Mouse (Mus musculus) erythroblast, embryonic 14.5 days (primary cell): ENCODE results near the gene Wnt3a. TPM values are rescaled to one million over a fixed set of nuclear protein-coding genes. Genes with fewer than 3 reads are reported as not detected.

Source experiments
- H3K27me3 ChIP-seq: 2 replicates; pipeline ENCODE4 v1.6.1; 2012; ENCODE audit warnings: inconsistent platforms; ENCODE audit not compliant: control insufficient read depth
- H3K36me3 ChIP-seq: 2 replicates; pipeline ENCODE4 v1.6.1; 2012; ENCODE audit warnings: mild to moderate bottlenecking, inconsistent platforms; ENCODE audit not compliant: control insufficient read depth
- H3K4me1 ChIP-seq: 2 replicates; pipeline ENCODE4 v1.6.1; 2012; ENCODE audit warnings: inconsistent platforms; ENCODE audit not compliant: control insufficient read depth
- H3K4me3 ChIP-seq: replicated peaks from 2 replicates; pipeline ENCODE3; 2012; ENCODE audit warnings: moderate library complexity, mild to moderate bottlenecking, inconsistent platforms
- H3K9me3 ChIP-seq: 2 replicates; pipeline ENCODE4 v1.6.1; 2012; ENCODE audit warnings: low read length, inconsistent platforms, mixed read lengths; ENCODE audit not compliant: control insufficient read depth
- GATA1 ChIP-seq: IDR thresholded peaks from 2 replicates; pipeline ENCODE4 v1.6.1; 2012; ENCODE audit warnings: low read length, inconsistent platforms, mixed read lengths
- TAL1 ChIP-seq: IDR thresholded peaks from 3 replicates; pipeline ENCODE4 v1.6.1; 2012; ENCODE audit warnings: low read length, inconsistent platforms, mixed read lengths
- polyA plus RNA-seq: library from polyadenylated mRNA; stranded (reverse); fragments of >175 nt; gene quantifications from 2 replicates; pipeline ENCODE4 v1.2.3, GENCODE M21; 2012

Wnt3a gene
- polyA plus RNA-seq, 1 experiment = 0.02 TPM

- Histone ChIP-seq H3K9me3 (peaks cover 7% of the 10 kb centered on the region; the same call in 1 of the 2 replicates), H3K4me1 (peaks cover 62% of the 10 kb centered on the region), H3K36me3 (no peaks in the 10 kb centered on the region), H3K4me3 (no peak overlapping the region), H3K27me3 (peaks cover 72% of the 10 kb centered on the region)
- TF ChIP-seq GATA1 (peak; percentile 37; the same call in 1 of the 2 replicates), TAL1 (peak; percentile 29; the same call in 2 of the 3 replicates)
Observed at GRCm38 (mm10) chr11:59259647-59260046, 30.9 kb downstream of the Wnt3a start.

- TF ChIP-seq TAL1 = no peak
- no peak for TF ChIP-seq GATA1
- peaks cover 98% of the 10 kb centered on the region for H3K27me3 ChIP-seq
- no peaks in the 10 kb centered on the region for H3K36me3 ChIP-seq
- H3K4me1 ChIP-seq = peaks cover 7% of the 10 kb centered on the region
- no peak overlapping the region for H3K4me3 ChIP-seq
- peaks cover 3% of the 10 kb centered on the region; the same call in 1 of the 2 replicates for H3K9me3 ChIP-seq
Observed at GRCm38 (mm10) chr11:59248101-59248500, 42.5 kb downstream of the Wnt3a start.

- H3K9me3 ChIP-seq = no peaks in the 10 kb centered on the region
- H3K4me1 ChIP-seq = peaks cover 2% of the 10 kb centered on the region
- TF ChIP-seq GATA1 = no peak
- TF ChIP-seq TAL1 = no peak
- H3K27me3 ChIP-seq = peaks cover 98% of the 10 kb centered on the region
- H3K36me3 ChIP-seq = no peaks in the 10 kb centered on the region
- H3K4me3 ChIP-seq = no peak overlapping the region
Observed at GRCm38 (mm10) chr11:59243856-59244255, 46.7 kb downstream of the Wnt3a start.

- Histone ChIP-seq H3K9me3 (no peaks in the 10 kb centered on the region), H3K4me3 (no peak overlapping the region), H3K4me1 (peaks cover 2% of the 10 kb centered on the region), H3K36me3 (no peaks in the 10 kb centered on the region), H3K27me3 (peaks cover 89% of the 10 kb centered on the region)
- TF ChIP-seq TAL1 (no peak), GATA1 (no peak)
Observed at GRCm38 (mm10) chr11:59241841-59242240, 48.7 kb downstream of the Wnt3a start.

- peaks cover 2% of the 10 kb centered on the region for H3K4me1 ChIP-seq
- no peak overlapping the region for H3K4me3 ChIP-seq
- peaks cover 78% of the 10 kb centered on the region for H3K27me3 ChIP-seq
- TF ChIP-seq TAL1 = no peak
- no peak for TF ChIP-seq GATA1
- H3K36me3 ChIP-seq = no peaks in the 10 kb centered on the region
- H3K9me3 ChIP-seq = no peaks in the 10 kb centered on the region
Observed at GRCm38 (mm10) chr11:59239796-59240195, 50.8 kb downstream of the Wnt3a start.

- H3K27me3 ChIP-seq = peaks cover 77% of the 10 kb centered on the region
Observed at GRCm38 (mm10) chr11:59239428-59239785, 51.1 kb downstream of the Wnt3a start.

GRCm38 (mm10) chr11:59238525-59239427 lies 51.8 kb downstream of the Wnt3a start:
- TF ChIP-seq TAL1 = no peak
- no peak; the same call in 1 of the 2 replicates for TF ChIP-seq GATA1
- Histone ChIP-seq H3K27me3 (peaks cover 71% of the 10 kb centered on the region), H3K9me3 (no peaks in the 10 kb centered on the region), H3K36me3 (no peaks in the 10 kb centered on the region), H3K4me1 (peaks cover 2% of the 10 kb centered on the region), H3K4me3 (no peak overlapping the region)

More at GRCm38 (mm10) chr11:59239428-59239785, 51.1 kb downstream of the Wnt3a start:
- Histone ChIP-seq H3K36me3 (no peaks in the 10 kb centered on the region), H3K4me1 (peaks cover 2% of the 10 kb centered on the region), H3K9me3 (no peaks in the 10 kb centered on the region), H3K4me3 (no peak overlapping the region)
- TF ChIP-seq TAL1 = no peak
- TF ChIP-seq GATA1 = no peak

- TF ChIP-seq TAL1 = no peak
- TF ChIP-seq GATA1 = no peak
- no peaks in the 10 kb centered on the region for H3K36me3 ChIP-seq
- peaks cover 18% of the 10 kb centered on the region for H3K4me1 ChIP-seq
- H3K4me3 ChIP-seq = no peak overlapping the region
- no peaks in the 10 kb centered on the region for H3K9me3 ChIP-seq
- H3K27me3 ChIP-seq = peaks cover 29% of the 10 kb centered on the region
Observed at GRCm38 (mm10) chr11:59232797-59233196, 57.8 kb downstream of the Wnt3a start.

GRCm38 (mm10) chr11:59230144-59230760 lies 60.3 kb downstream of the Wnt3a start:
- Histone ChIP-seq H3K36me3 (peaks cover 14% of the 10 kb centered on the region), H3K4me1 (peaks cover 40% of the 10 kb centered on the region), H3K9me3 (no peaks in the 10 kb centered on the region), H3K27me3 (peaks cover 15% of the 10 kb centered on the region), H3K4me3 (no peak overlapping the region)
- TF ChIP-seq GATA1 (no peak), TAL1 (no peak)
